Mouse (Mus musculus): ENCODE data around the gene Igf2r.

DNA sequence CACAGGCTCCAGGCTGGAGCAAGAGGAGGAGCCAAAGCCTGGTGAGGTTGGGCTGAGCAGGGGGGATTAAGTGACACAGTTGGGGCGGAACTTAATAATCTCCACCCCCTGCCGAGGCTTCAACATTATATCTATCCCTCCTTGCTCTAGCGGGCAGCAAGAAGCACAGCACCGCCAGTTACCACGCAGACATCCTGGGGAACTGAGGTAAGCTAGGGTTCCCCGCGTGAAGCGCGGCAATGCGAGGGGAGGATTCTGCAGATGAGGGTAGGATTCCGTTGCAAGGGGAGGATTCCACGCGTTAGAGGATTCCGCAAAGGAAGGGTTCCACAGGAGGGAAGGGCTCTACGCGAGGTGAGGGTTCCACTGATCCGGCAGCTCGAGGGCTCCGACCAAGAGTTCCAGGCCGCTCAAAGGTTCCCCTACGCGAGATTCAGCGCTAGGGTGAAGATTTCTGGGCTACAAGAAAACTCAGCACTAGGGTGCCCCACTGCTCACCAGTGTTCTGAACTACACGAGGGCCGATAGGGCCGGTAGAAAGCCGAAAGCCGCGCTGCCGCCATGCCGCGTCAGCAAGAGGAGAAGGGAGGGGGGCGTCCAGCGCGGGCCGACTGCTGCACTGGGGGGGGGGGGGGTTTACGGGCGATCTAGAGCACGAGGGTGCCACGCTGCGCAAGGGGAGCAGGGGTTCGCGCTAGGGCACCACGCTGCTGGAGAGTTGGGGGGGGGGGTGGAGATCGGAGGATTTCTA is 28.1 kb downstream of the Igf2r start:
- TF ChIP-seq POLR2A (IDR thresholded peaks at IDR 0.05; ENCODE audit: borderline replicate concordance, extremely low read depth, low read depth, low read length), result peak; percentile 96; the same call in 1 of the 2 replicates
- 0 out of 2 replicates have a peak, but pooled peaks have one; percentile 9 for TF ChIP-seq CTCF (IDR thresholded peaks at IDR 0.05; ENCODE audit: insufficient read depth, low read length)
